Mouse (Mus musculus) lung, embryonic 14.5 days (tissue): ENCODE data around the gene Cilp2. TPM values are rescaled to one million over a fixed set of nuclear protein-coding genes. Genes with fewer than 3 reads are reported as not detected.
A peak's percentile ranks its signal among the peaks of the same experiment; 100 is the strongest.

Experiments
- ATAC-seq: fragments of 200-750 bp; cut with Nextera tagmentation; 2 replicates; pipeline ENCODE4 v1.8.0; 2017; ENCODE audit warnings: mild to moderate bottlenecking, moderate TSS enrichment, moderate library complexity; ENCODE audit not compliant: insufficient read depth
- DNase-seq: peaks from one replicate; pipeline ENCODE4 v3.0.0-alpha.2; 2015
- H3K27ac ChIP-seq: fragments of 300-500 bp; sonication (generic); 2 replicates; pipeline ENCODE4 v1.5.1; 2014; ENCODE audit warnings: low read depth, mild to moderate bottlenecking, moderate library complexity
- H3K27me3 ChIP-seq: fragments of 300-500 bp; sonication (generic); 2 replicates; pipeline ENCODE4 v1.6.1; 2014; ENCODE audit warnings: low read length, control low read depth; ENCODE audit not compliant: insufficient read depth
- H3K36me3 ChIP-seq: fragments of 300-500 bp; sonication (generic); 2 replicates; pipeline ENCODE4 v1.6.1; 2014; ENCODE audit warnings: control low read depth; ENCODE audit not compliant: insufficient read depth
- H3K4me1 ChIP-seq: fragments of 300-500 bp; sonication (generic); 2 replicates; pipeline ENCODE4 v1.6.1; 2014; ENCODE audit warnings: antibody characterized with exemption, control low read depth; ENCODE audit not compliant: insufficient read depth
- H3K4me2 ChIP-seq: fragments of 300-500 bp; sonication (generic); 2 replicates; pipeline ENCODE4 v1.6.1; 2014; ENCODE audit warnings: mild to moderate bottlenecking
- H3K4me3 ChIP-seq: fragments of 300-500 bp; sonication (generic); 2 replicates; pipeline ENCODE4 v1.5.1; 2014; ENCODE audit warnings: low read depth, low read length
- H3K9ac ChIP-seq: fragments of 300-500 bp; sonication (generic); 2 replicates; pipeline ENCODE4 v1.6.1; 2014
- H3K9me3 ChIP-seq: fragments of 300-500 bp; sonication (generic); 2 replicates; pipeline ENCODE4 v1.6.1; 2016; ENCODE audit warnings: low read depth, low read length, control low read depth
- CTCF ChIP-seq: IDR thresholded peaks from 2 replicates; pipeline ENCODE4 v1.5.1; 2016; ENCODE audit warnings: antibody characterized with exemption, low read depth
- WGBS: fragments of 180-500 bp; shearing (Covaris S2); extraction: QIAGEN DNeasy Blood & Tissue Kit; methylation state at CpG from one replicate; pipeline ENCODE4 v1.1.7; 2014; 5-methylcytosine and 5-hydroxymethylcytosine counted together
- polyA plus RNA-seq: library from polyadenylated mRNA; unstranded; fragments of >200 nt; fragmentation: Nextera tagmentation; extraction: Ambion mirVana; gene quantifications from 2 replicates; pipeline ENCODE4 v1.2.1, GENCODE M21; 2014

The Cilp2 gene
- polyA plus RNA-seq, 1 experiment from 2014 or later = 0.25 TPM

GRCm38 (mm10) chr8:69837057-69837682 is 50.3 kb downstream of the Cilp2 start:
- TF ChIP-seq CTCF = no peak
- Histone ChIP-seq H3K27ac (no peak overlapping the region), H3K4me3 (no peak overlapping the region), H3K36me3 (no peaks in the 10 kb centered on the region), H3K9ac (no peak overlapping the region), H3K9me3 (no peaks in the 10 kb centered on the region), H3K4me2 (no peak overlapping the region), H3K27me3 (no peaks in the 10 kb centered on the region), H3K4me1 (no peaks in the 10 kb centered on the region)
- ATAC-seq (no peak), DNase-seq (no peak)
- 53% methylated on average over 8 of the region's 8 CpGs for WGBS

- H3K36me3 ChIP-seq = no peaks in the 10 kb centered on the region
- H3K4me2 ChIP-seq = peak within 1 kb of the TSS; percentile 94
- H3K4me3 ChIP-seq = peak within 1 kb of the TSS; percentile 51
- no peaks in the 10 kb centered on the region for H3K9me3 ChIP-seq
- WGBS = under 1% methylated on average over 38 of the region's 38 CpGs
- H3K9ac ChIP-seq = peak within 1 kb of the TSS; percentile 54
- DNase-seq (peak; percentile 96), ATAC-seq (peak; percentile 98)
- TF ChIP-seq CTCF = peak; percentile 35
- 0 out of 2 replicates have a peak within 1 kb of the TSS, but pooled peaks have one; percentile 3 for H3K27ac ChIP-seq
- H3K27me3 ChIP-seq = no peaks in the 10 kb centered on the region
- no peaks in the 10 kb centered on the region for H3K4me1 ChIP-seq
These were observed 55.1 kb downstream of the Cilp2 start, which contains the start of gene Pbx4 for GRCm38 (mm10) chr8:69832298-69832853. Gene Pbx4, plus strand, starts transcription at chr8:69832491.

Other genes with a start within 250 kb of the Cilp2 start
- gene Zfp964, start 233.2 kb downstream of the Cilp2 start, polyA plus RNA-seq = 1.4 and 1.8 TPM in 2 replicates
- gene Zfp869, start 177.0 kb downstream of the Cilp2 start, polyA plus RNA-seq = 30.2 and 31.3 TPM in 2 replicates
- 5.6 and 5.8 TPM in 2 replicates for gene Zfp963, start 137.7 kb downstream of the Cilp2 start, polyA plus RNA-seq
- 0.22 and 0.30 TPM in 2 replicates for gene Gm20422, start 112.8 kb downstream of the Cilp2 start, polyA plus RNA-seq
- gene Atp13a1, start 96.5 kb downstream of the Cilp2 start, polyA plus RNA-seq = 46.6 and 57.4 TPM in 2 replicates
- gene Zfp866, start 96.5 kb downstream of the Cilp2 start, polyA plus RNA-seq = 30.5 and 31.7 TPM in 2 replicates
- gene Gmip, start 79.0 kb downstream of the Cilp2 start, polyA plus RNA-seq = 6.7 and 8.8 TPM in 2 replicates
- 0.74 and 1.0 TPM in 2 replicates for gene Lpar2, start 65.3 kb downstream of the Cilp2 start, polyA plus RNA-seq
- 7.1 and 9.4 TPM in 2 replicates for gene Pbx4, start 55.2 kb downstream of the Cilp2 start, polyA plus RNA-seq
- gene Tssk6, start 14.5 kb upstream of the Cilp2 start, polyA plus RNA-seq = 3.8 and 4.3 TPM in 2 replicates
- gene Ndufa13, start 14.9 kb upstream of the Cilp2 start, polyA plus RNA-seq = 163 and 171 TPM in 2 replicates
- 3.6 and 4.3 TPM in 2 replicates for gene Yjefn3, start 15.0 kb upstream of the Cilp2 start, polyA plus RNA-seq
- 81.5 and 92.4 TPM in 2 replicates for gene Gatad2a, start 108.7 kb upstream of the Cilp2 start, polyA plus RNA-seq
- gene Mau2, start 155.0 kb upstream of the Cilp2 start, polyA plus RNA-seq = 49.6 and 50.7 TPM in 2 replicates
- gene Sugp1, start 155.1 kb upstream of the Cilp2 start, polyA plus RNA-seq = 33.6 and 39.3 TPM in 2 replicates
- gene Tm6sf2, start 185.2 kb upstream of the Cilp2 start, polyA plus RNA-seq = 0.39 and 1.1 TPM in 2 replicates
- 0.05 TPM in 1 of 2 replicates, not detected in the other for gene Hapln4, start 195.8 kb upstream of the Cilp2 start, polyA plus RNA-seq
- 0.05 and 0.07 TPM in 2 replicates for gene Ncan, start 233.2 kb upstream of the Cilp2 start, polyA plus RNA-seq
- 23.1 and 25.2 TPM in 2 replicates for gene Nr2c2ap, start 243.6 kb upstream of the Cilp2 start, polyA plus RNA-seq